Comparison of ENCODE assay signal across 25 mouse cellular contexts in the genomic region with DNA sequence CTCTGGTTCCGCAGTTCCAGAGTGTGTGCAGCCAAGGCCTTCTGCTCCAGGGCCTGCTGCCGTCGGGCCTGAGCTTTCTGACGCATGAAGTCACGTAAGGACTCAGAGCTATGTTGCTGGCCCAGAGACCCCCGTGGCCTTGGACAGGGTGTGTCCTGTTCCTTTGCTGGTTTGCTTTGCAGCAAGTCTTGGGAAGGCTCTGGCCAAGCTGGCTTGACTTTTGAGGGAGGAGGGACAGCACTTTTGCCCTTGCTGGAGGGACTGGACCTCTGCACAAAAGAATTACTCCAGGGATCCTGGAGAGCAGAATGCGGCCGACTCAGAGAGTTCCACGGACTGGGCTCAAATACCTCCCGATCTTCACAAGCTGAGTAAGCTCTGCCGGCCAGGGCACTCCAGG. TPM values are rescaled to one million over a fixed set of nuclear protein-coding genes. Genes with fewer than 3 reads are reported as not detected.
DNase-seq lines count a peak whose midpoint lies in the region; TF ChIP-seq lines count a peak whose summit lies in the region.
"Had no signal": no experiment of that assay in that cellular context is flagged by ENCODE, and none has a peak within 500 bp of the region (broad histone marks: within the 10 kb centered on the region; RNA-seq: fewer than 3 reads in every experiment).

No protein-coding gene starts in this region.

- no peak for TF ChIP-seq CTCF in C2C12 (IDR thresholded peaks at IDR 0.05; ENCODE audit: control insufficient read depth, insufficient read depth, insufficient read length)

- peak; percentile 24 for DNase-seq in adrenal gland, postnatal 10 days
- no peak for DNase-seq in adrenal gland, adult 2 months
- peak; percentile 40 for DNase-seq in gastrocnemius, postnatal 14 days
- no peak for DNase-seq in gastrocnemius, postnatal 4 days (ENCODE audit: low spot score in 2 of 2)
- DNase-seq in skeletal muscle tissue, adult 2 months (ENCODE audit: low read depth, low spot score), result peak; percentile 22
- no peak for DNase-seq in heart, postnatal 4 days
- no peak for DNase-seq in heart, postnatal 10 days
- DNase-seq: cerebellum, adult 11 months; cerebellum, adult 8-10 months; embryo, embryonic 11 days; forebrain, postnatal 0 days; heart, postnatal 36 days; kidney, adult 11 months; kidney, adult 9 months had no signal

- no peaks in the 10 kb centered on the region for H3K79me2 ChIP-seq in C2C12 (ENCODE audit: control insufficient read depth, insufficient read depth)

- intact Hi-C loops in gastrocnemius, postnatal 14 days (cut with DNase I; ENCODE audit: low total_unique reads), result no loop called here
- intact Hi-C loops in heart, postnatal 10 days (cut with DNase I), result no loop called here

- H3ac ChIP-seq in C2C12 (ENCODE audit: control insufficient read depth, insufficient read length, low read depth), result peak overlapping the region; percentile 20

- H3K27me3 ChIP-seq in C2C12 (ENCODE audit: control insufficient read depth, insufficient read depth, insufficient read length), result peaks cover 74% of the 10 kb centered on the region
- H3K27me3 ChIP-seq: embryonic facial prominence, embryonic 15.5 days; forebrain, embryonic 12.5 days; hindbrain, embryonic 15.5 days had no signal

- H3K36me3 ChIP-seq in C2C12 (ENCODE audit: control insufficient read depth, insufficient read depth), result no peaks in the 10 kb centered on the region
- H3K36me3 ChIP-seq: embryonic facial prominence, embryonic 15.5 days; forebrain, embryonic 12.5 days; heart, embryonic 12.5 days; hindbrain, embryonic 15.5 days had no signal

- H3K79me3 ChIP-seq in C2C12 (ENCODE audit: low read depth), result no peaks in the 10 kb centered on the region

- no peak overlapping the region for H3K4me3 ChIP-seq in C2C12 (ENCODE audit: insufficient read depth, poor library complexity, severe bottlenecking)
- H3K4me3 ChIP-seq: embryonic facial prominence, embryonic 15.5 days; erythroblast, embryonic 14.5 days; forebrain, embryonic 12.5 days; heart, embryonic 12.5 days; hindbrain, embryonic 15.5 days had no signal

TF ChIP-seq in C2C12, 6 proteins besides CTCF, POLR2A, EP300 and RAD21:
- TF ChIP-seq MYOG (IDR thresholded peaks at IDR 0.05; ENCODE audit: control insufficient read depth, extremely low read depth, insufficient read length) (no peak), CEBPB (IDR thresholded peaks at IDR 0.05; ENCODE audit: low read depth) (no peak), USF1 (IDR thresholded peaks at IDR 0.05; ENCODE audit: low read depth) (no peak), MYOD1 (IDR thresholded peaks at IDR 0.05; ENCODE audit: control insufficient read depth, insufficient read length, low read depth) (no peak), FOSL1 (IDR thresholded peaks at IDR 0.05; ENCODE audit: insufficient read depth, low read length, poor library complexity, severe bottlenecking) (no peak), MAX (IDR thresholded peaks at IDR 0.05) (no peak)

RNA-seq across cellular contexts. Expression of gene Ccdc187, which starts 13.8 kb away (rescaled TPM):
- 1 to 10 TPM in 1 of 2 experiments, under 1 TPM in 1; 0.81 to 1.5 TPM for total RNA-seq in adrenal gland, postnatal 10 days (2021)
- 1 to 10 TPM in 1 of 2 experiments, under 1 TPM in 1; 0.58 to 1.0 TPM for total RNA-seq in adrenal gland, adult 2 months (2021)
- 0.51 and 0.83 TPM in 2 replicates for polyA plus RNA-seq in adrenal gland, adult 2 months (2012; rRNA removed)
- total RNA-seq in gastrocnemius, postnatal 14 days (2021), result under 1 TPM; 0.04 to 0.09 TPM
- total RNA-seq in gastrocnemius, postnatal 4 days (2021), result under 1 TPM; 0.10 to 0.15 TPM
- not detected for polyA plus RNA-seq in C2C12 (2012; fragmentation: generic; extraction: Trizol)
- under 1 TPM; 0.81 to 0.92 TPM for total RNA-seq in heart, postnatal 4 days (2021)
- under 1 TPM; 0.05 to 0.22 TPM for total RNA-seq in heart, postnatal 10 days (2021)
- total RNA-seq: CH12.LX; common myeloid progenitor, adult 5-6 weeks; gastrocnemius, adult 8-10 months; granulocyte monocyte progenitor cell, adult 5-6 weeks had no signal
- polyA plus RNA-seq: embryonic facial prominence, embryonic 11.5 days had no signal

RNA-seq across cellular contexts. Expression of gene Gpsm1, which starts 34.7 kb away (rescaled TPM):
- 10 to 100 TPM; 15.7 to 19.3 TPM for total RNA-seq in adrenal gland, postnatal 10 days (2021)
- 10 to 100 TPM in 1 of 2 experiments, 1 to 10 TPM in 1; 9.4 to 14.9 TPM for total RNA-seq in adrenal gland, adult 2 months (2021)
- polyA plus RNA-seq in adrenal gland, adult 2 months (2012; rRNA removed), result 20.0 and 24.1 TPM in 2 replicates
- 1 to 10 TPM; 6.4 to 7.4 TPM for total RNA-seq in gastrocnemius, postnatal 14 days (2021)
- total RNA-seq in gastrocnemius, postnatal 4 days (2021), result 10 to 100 TPM; 24.1 to 28.1 TPM
- polyA plus RNA-seq in C2C12 (2012; fragmentation: generic; extraction: Trizol), result 20.6 TPM
- 100 to 1,000 TPM; 142 to 153 TPM for total RNA-seq in heart, postnatal 4 days (2021)
- total RNA-seq in heart, postnatal 10 days (2021), result 100 to 1,000 TPM; 168 to 234 TPM

RNA-seq across cellular contexts. Expression of gene Qsox2, which starts 43.3 kb away (rescaled TPM):
- total RNA-seq in adrenal gland, postnatal 10 days (2021), result 10 to 100 TPM; 17.6 to 18.2 TPM
- total RNA-seq in adrenal gland, adult 2 months (2021), result 10 to 100 TPM; 16.6 to 22.5 TPM
- polyA plus RNA-seq in adrenal gland, adult 2 months (2012; rRNA removed), result 24.3 and 25.4 TPM in 2 replicates
- total RNA-seq in gastrocnemius, postnatal 14 days (2021), result 1 to 10 TPM; 4.3 to 5.4 TPM
- total RNA-seq in gastrocnemius, postnatal 4 days (2021), result 10 to 100 TPM; 11.2 to 11.4 TPM
- 15.2 TPM for polyA plus RNA-seq in C2C12 (2012; fragmentation: generic; extraction: Trizol)
- total RNA-seq in heart, postnatal 4 days (2021), result 10 to 100 TPM; 11.2 to 12.1 TPM
- 10 to 100 TPM; 11.8 to 12.8 TPM for total RNA-seq in heart, postnatal 10 days (2021)

Comparison
In these comparisons a context has a peak if more than half of its experiments do, and no peak if none do; other contexts are left out.
1. DNase-seq: peak in adrenal gland, postnatal 10 days (single experiment), gastrocnemius, postnatal 14 days (single experiment) and skeletal muscle tissue, adult 2 months (single experiment); none in adrenal gland, adult 2 months (single experiment), gastrocnemius, postnatal 4 days (0 of 2), heart, postnatal 4 days (single experiment) and heart, postnatal 10 days (0 of 2).
2. RNA of gene Gpsm1, which starts 34.7 kb away (total RNA-seq): 168 to 234 TPM in heart, postnatal 10 days and 142 to 153 TPM in heart, postnatal 4 days; 24.1 to 28.1 TPM in gastrocnemius, postnatal 4 days, 15.7 to 19.3 TPM in adrenal gland, postnatal 10 days, 9.4 to 14.9 TPM in adrenal gland, adult 2 months and 6.4 to 7.4 TPM in gastrocnemius, postnatal 14 days; every median in the first group is over 4 times any median in the second.